Mouse (Mus musculus): ENCODE measurements at regions not wholly inside any gene's neighbourhood (a gene's known extent, or its start where the extent isn't known, plus 50 kb on each side); places are given as distances from the start of the nearest gene placed in this dataset.

- H3K36me3 ChIP-seq (ENCODE audit: insufficient read depth, low read length): no peaks in the 10 kb centered on the region
- DNase-seq (ENCODE audit: low spot score) (no peak), ATAC-seq (no peak)
- H3K27me3 ChIP-seq (ENCODE audit: insufficient read depth, low read length): no peaks in the 10 kb centered on the region
- H3K27ac ChIP-seq: no peak overlapping the region
- no peak overlapping the region for H3K4me2 ChIP-seq (ENCODE audit: low read depth, low read length)
- no peaks in the 10 kb centered on the region for H3K9me3 ChIP-seq (ENCODE audit: low read length)
- H3K4me3 ChIP-seq (ENCODE audit: low read length): no peak overlapping the region
- no peak overlapping the region for H3K9ac ChIP-seq (replicated peaks; ENCODE audit: low read length)
- no peak for TF ChIP-seq CTCF (IDR thresholded peaks at IDR 0.05; ENCODE audit: low read depth)
- no peaks in the 10 kb centered on the region for H3K4me1 ChIP-seq (ENCODE audit: insufficient read depth, low read length)
- 85% methylated on average over 3 of the region's 3 CpGs for WGBS
Measured at GRCm38 (mm10) chr12:56224142-56224895, 121.4 kb downstream of the Mbip start.

- 81% methylated on average over 3 of the region's 3 CpGs for WGBS
- no peak for TF ChIP-seq CTCF (IDR thresholded peaks at IDR 0.05; ENCODE audit: low read depth)
- no peak for ATAC-seq
- Histone ChIP-seq H3K9me3 (ENCODE audit: low read length) (no peaks in the 10 kb centered on the region), H3K4me3 (ENCODE audit: low read length) (no peak overlapping the region), H3K4me1 (ENCODE audit: insufficient read depth, low read length) (no peaks in the 10 kb centered on the region), H3K4me2 (ENCODE audit: low read depth, low read length) (no peak overlapping the region), H3K9ac (replicated peaks; ENCODE audit: low read length) (no peak overlapping the region), H3K27ac (no peak overlapping the region), H3K27me3 (ENCODE audit: insufficient read depth, low read length) (no peaks in the 10 kb centered on the region), H3K36me3 (ENCODE audit: insufficient read depth, low read length) (no peaks in the 10 kb centered on the region)
- DNase-seq (ENCODE audit: low spot score): no peak
Measured at GRCm38 (mm10) chr12:56193524-56193923, 152.2 kb downstream of the Mbip start.

- Histone ChIP-seq H3K4me1 (ENCODE audit: insufficient read depth, low read length) (no peaks in the 10 kb centered on the region), H3K27ac (no peak overlapping the region), H3K4me2 (ENCODE audit: low read depth, low read length) (no peak overlapping the region), H3K27me3 (ENCODE audit: insufficient read depth, low read length) (no peaks in the 10 kb centered on the region), H3K36me3 (ENCODE audit: insufficient read depth, low read length) (no peaks in the 10 kb centered on the region), H3K4me3 (ENCODE audit: low read length) (no peak overlapping the region), H3K9me3 (ENCODE audit: low read length) (no peaks in the 10 kb centered on the region), H3K9ac (replicated peaks; ENCODE audit: low read length) (no peak overlapping the region)
- no peak for DNase-seq (ENCODE audit: low spot score)
- 95% methylated on average over 12 of the region's 12 CpGs for WGBS
- ATAC-seq: no peak
- TF ChIP-seq CTCF (IDR thresholded peaks at IDR 0.05; ENCODE audit: low read depth): no peak
Measured at GRCm38 (mm10) chr12:56189562-56189961, 156.1 kb downstream of the Mbip start.

- no peak overlapping the region for H3K9ac ChIP-seq (replicated peaks; ENCODE audit: low read length)
- no peaks in the 10 kb centered on the region for H3K9me3 ChIP-seq (ENCODE audit: low read length)
- no peaks in the 10 kb centered on the region for H3K36me3 ChIP-seq (ENCODE audit: insufficient read depth, low read length)
- no peak for ATAC-seq
- H3K27ac ChIP-seq: no peak overlapping the region
- H3K4me1 ChIP-seq (ENCODE audit: insufficient read depth, low read length): no peaks in the 10 kb centered on the region
- no peaks in the 10 kb centered on the region for H3K27me3 ChIP-seq (ENCODE audit: insufficient read depth, low read length)
- DNase-seq (ENCODE audit: low spot score): no peak
- no peak overlapping the region for H3K4me3 ChIP-seq (ENCODE audit: low read length)
- H3K4me2 ChIP-seq (ENCODE audit: low read depth, low read length): no peak overlapping the region
- WGBS: 79% methylated on average over 3 of the region's 3 CpGs
- TF ChIP-seq CTCF (IDR thresholded peaks at IDR 0.05; ENCODE audit: low read depth): no peak
Measured at GRCm38 (mm10) chr12:56160736-56161135, 185.0 kb downstream of the Mbip start.

- WGBS: 64% methylated on average over 1 of the region's 1 CpGs
- H3K9ac ChIP-seq (replicated peaks; ENCODE audit: low read length): no peak overlapping the region
Measured at GRCm38 (mm10) chr12:56144359-56144758, 201.3 kb downstream of the Mbip start.

DNA sequence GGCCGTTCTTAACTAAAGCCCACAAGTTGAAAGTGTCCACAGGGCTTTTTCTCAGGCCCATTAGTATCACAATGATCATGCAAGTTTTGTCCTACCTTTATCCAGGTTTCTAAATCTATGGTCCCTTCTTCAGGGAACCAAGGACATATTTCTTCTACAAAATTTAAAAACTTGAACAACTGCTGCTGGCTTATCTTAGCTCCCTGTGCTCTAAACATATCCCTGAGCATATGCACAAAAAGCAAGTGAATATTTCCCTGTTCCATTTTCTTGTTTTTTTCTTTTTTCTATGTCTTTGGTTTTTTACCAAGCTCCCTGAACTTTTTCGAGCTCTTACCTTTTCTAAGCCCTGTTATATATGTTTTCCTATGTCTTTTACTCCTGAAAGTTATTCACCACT lies 201.9 kb downstream of the Mbip start:
- H3K4me2 ChIP-seq (ENCODE audit: low read depth, low read length): no peak overlapping the region
- H3K36me3 ChIP-seq (ENCODE audit: insufficient read depth, low read length): no peaks in the 10 kb centered on the region
- no peak for ATAC-seq
- no peak for TF ChIP-seq CTCF (IDR thresholded peaks at IDR 0.05; ENCODE audit: low read depth)
- no peak overlapping the region for H3K27ac ChIP-seq
- WGBS: 77% methylated on average over 2 of the region's 2 CpGs
- H3K4me3 ChIP-seq (ENCODE audit: low read length): no peak overlapping the region
- no peaks in the 10 kb centered on the region for H3K4me1 ChIP-seq (ENCODE audit: insufficient read depth, low read length)
- no peak overlapping the region for H3K9ac ChIP-seq (replicated peaks; ENCODE audit: low read length)
- no peaks in the 10 kb centered on the region for H3K27me3 ChIP-seq (ENCODE audit: insufficient read depth, low read length)
- H3K9me3 ChIP-seq (ENCODE audit: low read length): no peaks in the 10 kb centered on the region
- DNase-seq (ENCODE audit: low spot score): no peak

More at GRCm38 (mm10) chr12:56144359-56144758, 201.3 kb downstream of the Mbip start:
- DNase-seq (ENCODE audit: low spot score): no peak
- Histone ChIP-seq H3K9me3 (ENCODE audit: low read length) (no peaks in the 10 kb centered on the region), H3K4me1 (ENCODE audit: insufficient read depth, low read length) (no peaks in the 10 kb centered on the region), H3K27me3 (ENCODE audit: insufficient read depth, low read length) (no peaks in the 10 kb centered on the region), H3K4me2 (ENCODE audit: low read depth, low read length) (no peak overlapping the region), H3K36me3 (ENCODE audit: insufficient read depth, low read length) (no peaks in the 10 kb centered on the region), H3K4me3 (ENCODE audit: low read length) (no peak overlapping the region), H3K27ac (no peak overlapping the region)
- no peak for ATAC-seq
- TF ChIP-seq CTCF (IDR thresholded peaks at IDR 0.05; ENCODE audit: low read depth): no peak

DNA sequence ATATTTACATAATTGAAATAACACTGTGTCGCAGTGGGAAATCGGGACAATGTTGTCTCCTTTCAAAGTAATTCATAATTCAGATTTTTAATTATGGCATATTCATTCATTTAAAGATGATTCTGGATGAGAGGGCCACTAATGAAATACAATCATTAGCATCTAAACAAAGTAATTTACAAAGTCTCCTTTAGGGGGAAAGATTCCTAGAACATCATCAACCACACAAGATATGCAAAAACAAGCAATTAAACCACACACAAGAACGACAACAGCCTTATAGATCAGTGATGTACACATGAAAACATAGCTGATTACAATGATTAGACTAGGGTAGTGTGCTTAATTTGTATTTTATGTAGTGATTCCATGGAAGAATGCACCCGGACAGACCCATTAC lies 231.2 kb downstream of the Mbip start:
- no peak for ATAC-seq
- no peaks in the 10 kb centered on the region for H3K9me3 ChIP-seq (ENCODE audit: low read length)
- no peak for DNase-seq (ENCODE audit: low spot score)
- H3K36me3 ChIP-seq (ENCODE audit: insufficient read depth, low read length): no peaks in the 10 kb centered on the region
- no peaks in the 10 kb centered on the region for H3K4me1 ChIP-seq (ENCODE audit: insufficient read depth, low read length)
- no peak overlapping the region for H3K4me2 ChIP-seq (ENCODE audit: low read depth, low read length)
- no peak overlapping the region for H3K4me3 ChIP-seq (ENCODE audit: low read length)
- H3K27me3 ChIP-seq (ENCODE audit: insufficient read depth, low read length): no peaks in the 10 kb centered on the region
- no peak for TF ChIP-seq CTCF (IDR thresholded peaks at IDR 0.05; ENCODE audit: low read depth)
- H3K27ac ChIP-seq: no peak overlapping the region
- WGBS: 81% methylated on average over 4 of the region's 4 CpGs
- H3K9ac ChIP-seq (replicated peaks; ENCODE audit: low read length): no peak overlapping the region

Data from hindbrain, postnatal 0 days (tissue).